Mouse (Mus musculus): ENCODE results near the gene Vil1. TPM values are rescaled to one million over a fixed set of nuclear protein-coding genes. Genes with fewer than 3 reads are reported as not detected.

Vil1 gene
- polyA plus RNA-seq, 1 experiment from 2014 or later: 0.20 TPM

- no peaks in the 10 kb centered on the region for H3K36me3 ChIP-seq
- H3K9me3 ChIP-seq: no peaks in the 10 kb centered on the region
- no peak overlapping the region for H3K27ac ChIP-seq
- H3K4me1 ChIP-seq: no peaks in the 10 kb centered on the region
- no peaks in the 10 kb centered on the region for H3K27me3 ChIP-seq
- H3K4me2 ChIP-seq (replicated peaks): no peak overlapping the region
- no peak for ATAC-seq (ENCODE audit: low FRiP score, low read depth)
- WGBS: 40% methylated on average over 8 of the region's 8 CpGs
- no peak overlapping the region for H3K4me3 ChIP-seq
- no peak overlapping the region for H3K9ac ChIP-seq
These were observed 14.0 kb downstream of the Vil1 start for GRCm38 (mm10) chr1:74423147-74423546.

GRCm38 (mm10) chr1:74425845-74426244 is 16.7 kb downstream of the Vil1 start:
- no peaks in the 10 kb centered on the region for H3K4me1 ChIP-seq
- 71% methylated on average over 7 of the region's 7 CpGs for WGBS
- H3K4me2 ChIP-seq (replicated peaks): no peak overlapping the region
- H3K27me3 ChIP-seq: no peaks in the 10 kb centered on the region
- no peaks in the 10 kb centered on the region for H3K9me3 ChIP-seq
- no peak for ATAC-seq (ENCODE audit: low FRiP score, low read depth)
- no peak overlapping the region for H3K9ac ChIP-seq
- no peak overlapping the region for H3K4me3 ChIP-seq
- H3K27ac ChIP-seq: no peak overlapping the region
- no peaks in the 10 kb centered on the region for H3K36me3 ChIP-seq

- H3K36me3 ChIP-seq: peaks cover 45% of the 10 kb centered on the region
- WGBS: 86% methylated on average over 6 of the region's 6 CpGs
- H3K4me3 ChIP-seq: no peak overlapping the region
- no peak overlapping the region for H3K27ac ChIP-seq
- H3K4me2 ChIP-seq (replicated peaks): no peak overlapping the region
- H3K9ac ChIP-seq: no peak overlapping the region
- no peak for ATAC-seq (ENCODE audit: low FRiP score, low read depth)
- no peaks in the 10 kb centered on the region for H3K9me3 ChIP-seq
- H3K27me3 ChIP-seq: no peaks in the 10 kb centered on the region
- no peaks in the 10 kb centered on the region for H3K4me1 ChIP-seq
These were observed 24.0 kb downstream of the Vil1 start for GRCm38 (mm10) chr1:74433220-74433619.

- Histone ChIP-seq H3K4me3 (no peak overlapping the region), H3K9ac (no peak overlapping the region), H3K4me2 (replicated peaks) (no peak overlapping the region), H3K27me3 (no peaks in the 10 kb centered on the region), H3K27ac (no peak overlapping the region), H3K9me3 (no peaks in the 10 kb centered on the region), H3K4me1 (no peaks in the 10 kb centered on the region), H3K36me3 (peaks cover 57% of the 10 kb centered on the region)
- no peak for ATAC-seq (ENCODE audit: low FRiP score, low read depth)
- 73% methylated on average over 5 of the region's 5 CpGs for WGBS
These were observed 25.4 kb downstream of the Vil1 start for GRCm38 (mm10) chr1:74434596-74434995.

- H3K4me3 ChIP-seq: no peak overlapping the region
- no peaks in the 10 kb centered on the region for H3K27me3 ChIP-seq
- H3K36me3 ChIP-seq: peaks cover 65% of the 10 kb centered on the region
- WGBS: 82% methylated on average over 6 of the region's 6 CpGs
- no peak for ATAC-seq (ENCODE audit: low FRiP score, low read depth)
- no peak overlapping the region for H3K27ac ChIP-seq
- no peaks in the 10 kb centered on the region for H3K4me1 ChIP-seq
- H3K9me3 ChIP-seq: no peaks in the 10 kb centered on the region
- H3K9ac ChIP-seq: no peak overlapping the region
- no peak overlapping the region for H3K4me2 ChIP-seq (replicated peaks)
These were observed 26.4 kb downstream of the Vil1 start for GRCm38 (mm10) chr1:74435563-74435962.

GRCm38 (mm10) chr1:74437702-74438427 is 28.7 kb downstream of the Vil1 start:
- Histone ChIP-seq H3K4me1 (no peaks in the 10 kb centered on the region), H3K27me3 (no peaks in the 10 kb centered on the region), H3K4me2 (replicated peaks) (no peak overlapping the region), H3K4me3 (no peak overlapping the region), H3K27ac (no peak overlapping the region), H3K9me3 (no peaks in the 10 kb centered on the region), H3K36me3 (peaks cover 81% of the 10 kb centered on the region), H3K9ac (no peak overlapping the region)
- ATAC-seq (ENCODE audit: low FRiP score, low read depth): no peak
- 77% methylated on average over 8 of the region's 8 CpGs for WGBS

- WGBS: 89% methylated on average over 19 of the region's 19 CpGs
- Histone ChIP-seq H3K27me3 (no peaks in the 10 kb centered on the region), H3K27ac (no peak overlapping the region), H3K4me2 (replicated peaks) (no peak overlapping the region), H3K4me3 (no peak overlapping the region), H3K9ac (no peak overlapping the region), H3K36me3 (peaks cover 80% of the 10 kb centered on the region), H3K9me3 (no peaks in the 10 kb centered on the region), H3K4me1 (no peaks in the 10 kb centered on the region)
- no peak for ATAC-seq (ENCODE audit: low FRiP score, low read depth)
These were observed 30.1 kb downstream of the Vil1 start for GRCm38 (mm10) chr1:74439166-74439876.

- Histone ChIP-seq H3K36me3 (peaks cover 76% of the 10 kb centered on the region), H3K4me1 (no peaks in the 10 kb centered on the region), H3K9me3 (no peaks in the 10 kb centered on the region), H3K4me3 (no peak overlapping the region), H3K27ac (no peak overlapping the region), H3K9ac (no peak overlapping the region), H3K4me2 (replicated peaks) (no peak overlapping the region), H3K27me3 (no peaks in the 10 kb centered on the region)
- no peak for ATAC-seq (ENCODE audit: low FRiP score, low read depth)
- WGBS: 92% methylated on average over 2 of the region's 2 CpGs
These were observed 35.4 kb downstream of the Vil1 start for GRCm38 (mm10) chr1:74444538-74444937.

- no peaks in the 10 kb centered on the region for H3K27me3 ChIP-seq
These were observed 43.5 kb downstream of the Vil1 start for GRCm38 (mm10) chr1:74452611-74453045.

GRCm38 (mm10) chr1:74460273-74460672 is 51.1 kb downstream of the Vil1 start:
- Histone ChIP-seq H3K9me3 (no peaks in the 10 kb centered on the region), H3K4me3 (no peak overlapping the region), H3K27me3 (no peaks in the 10 kb centered on the region), H3K36me3 (peaks cover 61% of the 10 kb centered on the region), H3K4me2 (replicated peaks) (no peak overlapping the region), H3K27ac (no peak overlapping the region), H3K9ac (no peak overlapping the region), H3K4me1 (no peaks in the 10 kb centered on the region)
- ATAC-seq (ENCODE audit: low FRiP score, low read depth): no peak
- WGBS: 75% methylated on average over 2 of the region's 2 CpGs

More at GRCm38 (mm10) chr1:74452611-74453045, 43.5 kb downstream of the Vil1 start:
- H3K9ac ChIP-seq: no peak overlapping the region
- no peak overlapping the region for H3K27ac ChIP-seq
- ATAC-seq (ENCODE audit: low FRiP score, low read depth): no peak
- H3K4me3 ChIP-seq: no peak overlapping the region
- 70% methylated on average over 4 of the region's 4 CpGs for WGBS
- H3K4me2 ChIP-seq (replicated peaks): no peak overlapping the region
- H3K9me3 ChIP-seq: no peaks in the 10 kb centered on the region
- no peaks in the 10 kb centered on the region for H3K4me1 ChIP-seq
- H3K36me3 ChIP-seq: peaks cover 83% of the 10 kb centered on the region
